Mouse (Mus musculus): ENCODE results near the gene Usp31.

- no peak for TF ChIP-seq CTCF (IDR thresholded peaks at IDR 0.05; ENCODE audit: low read depth)
- TF ChIP-seq EP300 (IDR thresholded peaks at IDR 0.05; ENCODE audit: low read depth) = no peak
These were observed 111.6 kb downstream of the Usp31 start for GRCm38 (mm10) chr7:121595496-121595895.

Data from liver, embryonic 14.5 days (tissue).